Mouse (Mus musculus): Measurements from ENCODE around the gene Rims3. TPM values are rescaled to one million over a fixed set of nuclear protein-coding genes. Genes with fewer than 3 reads are reported as not detected.

Gene Rims3
- polyA plus RNA-seq, 1 experiment from 2014 or later, result 1.3 TPM

DNA sequence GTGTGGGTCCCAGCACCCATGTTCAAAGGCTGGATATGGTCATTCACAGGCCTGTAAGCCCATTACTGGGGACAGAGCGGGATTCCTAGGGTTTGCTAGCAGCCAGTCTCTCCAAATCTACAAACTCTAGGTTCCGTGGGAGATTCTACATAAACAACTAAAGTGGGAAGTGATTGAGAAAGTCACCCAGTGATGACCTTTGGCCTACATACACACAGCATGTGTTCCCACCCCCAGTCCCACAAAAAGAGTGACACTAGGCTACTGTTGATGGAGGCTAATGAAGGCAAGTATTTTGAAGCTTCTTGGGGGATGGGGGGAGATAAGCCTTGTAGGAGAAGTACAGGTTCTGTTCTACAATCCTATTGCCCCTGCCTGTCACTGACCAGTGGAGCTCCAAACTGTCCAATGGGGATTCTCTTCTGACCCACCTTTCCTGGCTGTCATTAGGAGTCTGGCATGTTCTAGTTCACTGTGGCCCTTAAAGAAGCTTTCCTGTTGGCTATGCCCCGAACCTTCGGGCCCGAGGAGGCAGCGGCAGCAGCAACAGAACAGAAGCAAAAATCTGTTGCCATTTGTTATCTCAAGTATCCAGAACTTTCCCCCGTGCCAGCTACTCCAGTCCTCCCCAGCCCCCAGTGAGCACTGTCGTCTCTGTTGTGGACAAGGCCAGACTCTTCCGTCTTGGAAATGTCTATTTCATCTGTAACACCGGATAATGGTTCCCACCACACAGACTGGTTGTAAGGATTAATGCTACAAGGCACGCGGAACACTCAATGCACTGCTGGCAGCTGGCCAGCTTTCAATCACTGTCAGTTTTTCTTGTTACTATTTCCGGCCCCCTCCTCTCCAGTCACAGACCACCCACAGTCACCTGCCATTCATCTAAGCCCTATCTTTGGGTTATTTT lies 30.8 kb downstream of the Rims3 start:
- no peak overlapping the region for H3K9ac ChIP-seq (ENCODE audit: low read length)
- H3K36me3 ChIP-seq (ENCODE audit: control insufficient read depth, insufficient read depth, low read length), result no peaks in the 10 kb centered on the region
- ATAC-seq (ENCODE audit: insufficient read depth, low FRiP score), result no peak
- no peaks in the 10 kb centered on the region for H3K9me3 ChIP-seq (replicated peaks; ENCODE audit: control insufficient read depth, low read length)
- 28% methylated on average over 13 of the region's 13 CpGs for WGBS
- H3K4me3 ChIP-seq (replicated peaks; ENCODE audit: low read length), result no peak overlapping the region
- no peaks in the 10 kb centered on the region for H3K27me3 ChIP-seq (ENCODE audit: control insufficient read depth, insufficient read depth, low read length)
- no peak overlapping the region for H3K4me2 ChIP-seq (ENCODE audit: low read depth, low read length)
- peaks cover 8% of the 10 kb centered on the region; the same call in 1 of the 2 replicates for H3K4me1 ChIP-seq (ENCODE audit: control insufficient read depth, insufficient read depth, low read length)
- no peak overlapping the region for H3K27ac ChIP-seq (ENCODE audit: low read length)

DNA sequence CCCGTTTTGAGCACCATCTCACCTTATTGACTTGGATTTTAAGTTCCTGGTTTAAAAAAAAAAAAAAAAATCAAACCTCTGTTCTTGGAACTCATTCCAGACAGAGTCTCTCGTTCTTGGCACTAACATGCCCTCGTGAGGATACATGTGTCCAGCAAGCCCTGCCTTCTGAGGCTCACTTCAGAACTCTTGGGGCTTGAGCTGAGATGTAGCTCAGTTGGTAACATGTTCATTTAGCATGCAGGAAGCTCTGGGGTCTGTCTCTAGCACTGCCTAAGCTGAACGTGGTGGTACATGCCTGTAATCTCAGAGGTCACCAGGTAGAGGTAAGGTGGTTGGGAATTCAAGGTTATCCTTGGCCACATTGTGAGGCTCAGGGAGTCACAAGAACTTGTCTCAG lies 31.5 kb downstream of the Rims3 start:
- Histone ChIP-seq H3K4me1 (ENCODE audit: control insufficient read depth, insufficient read depth, low read length) (peaks cover 12% of the 10 kb centered on the region; the same call in 1 of the 2 replicates), H3K9me3 (replicated peaks; ENCODE audit: control insufficient read depth, low read length) (no peaks in the 10 kb centered on the region), H3K4me3 (replicated peaks; ENCODE audit: low read length) (no peak overlapping the region), H3K4me2 (ENCODE audit: low read depth, low read length) (no peak overlapping the region), H3K9ac (ENCODE audit: low read length) (no peak overlapping the region), H3K27me3 (ENCODE audit: control insufficient read depth, insufficient read depth, low read length) (no peaks in the 10 kb centered on the region), H3K27ac (ENCODE audit: low read length) (no peak overlapping the region), H3K36me3 (ENCODE audit: control insufficient read depth, insufficient read depth, low read length) (no peaks in the 10 kb centered on the region)
- no peak for ATAC-seq (ENCODE audit: insufficient read depth, low FRiP score)
- 29% methylated on average over 4 of the region's 4 CpGs for WGBS

DNA sequence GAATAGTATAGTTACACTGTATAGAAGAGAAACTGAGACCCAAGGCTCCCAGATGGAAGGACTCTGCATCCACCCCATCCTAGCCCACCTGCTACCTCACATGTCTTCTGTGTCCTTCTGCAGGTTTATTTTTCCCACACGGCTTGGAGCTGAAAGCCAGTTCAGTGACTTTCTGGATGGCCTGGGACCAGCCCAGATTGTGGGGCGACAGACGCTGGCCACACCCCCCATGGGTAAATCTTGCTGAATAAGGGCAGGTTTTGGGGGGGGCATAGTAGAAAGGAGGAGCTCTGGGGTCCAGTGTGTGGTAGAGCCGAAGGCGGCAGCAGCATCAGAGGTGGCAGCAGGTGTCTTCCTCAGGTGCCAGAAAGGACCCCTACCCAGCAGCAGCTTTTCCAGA lies 32.2 kb downstream of the Rims3 start:
- no peak overlapping the region for H3K9ac ChIP-seq (ENCODE audit: low read length)
- H3K36me3 ChIP-seq (ENCODE audit: control insufficient read depth, insufficient read depth, low read length), result no peaks in the 10 kb centered on the region
- 78% methylated on average over 5 of the region's 5 CpGs for WGBS
- no peaks in the 10 kb centered on the region for H3K9me3 ChIP-seq (replicated peaks; ENCODE audit: control insufficient read depth, low read length)
- no peaks in the 10 kb centered on the region for H3K27me3 ChIP-seq (ENCODE audit: control insufficient read depth, insufficient read depth, low read length)
- no peak overlapping the region for H3K4me2 ChIP-seq (ENCODE audit: low read depth, low read length)
- no peak overlapping the region for H3K4me3 ChIP-seq (replicated peaks; ENCODE audit: low read length)
- peaks cover 12% of the 10 kb centered on the region; the same call in 1 of the 2 replicates for H3K4me1 ChIP-seq (ENCODE audit: control insufficient read depth, insufficient read depth, low read length)
- H3K27ac ChIP-seq (ENCODE audit: low read length), result no peak overlapping the region
- ATAC-seq (ENCODE audit: insufficient read depth, low FRiP score), result no peak

DNA sequence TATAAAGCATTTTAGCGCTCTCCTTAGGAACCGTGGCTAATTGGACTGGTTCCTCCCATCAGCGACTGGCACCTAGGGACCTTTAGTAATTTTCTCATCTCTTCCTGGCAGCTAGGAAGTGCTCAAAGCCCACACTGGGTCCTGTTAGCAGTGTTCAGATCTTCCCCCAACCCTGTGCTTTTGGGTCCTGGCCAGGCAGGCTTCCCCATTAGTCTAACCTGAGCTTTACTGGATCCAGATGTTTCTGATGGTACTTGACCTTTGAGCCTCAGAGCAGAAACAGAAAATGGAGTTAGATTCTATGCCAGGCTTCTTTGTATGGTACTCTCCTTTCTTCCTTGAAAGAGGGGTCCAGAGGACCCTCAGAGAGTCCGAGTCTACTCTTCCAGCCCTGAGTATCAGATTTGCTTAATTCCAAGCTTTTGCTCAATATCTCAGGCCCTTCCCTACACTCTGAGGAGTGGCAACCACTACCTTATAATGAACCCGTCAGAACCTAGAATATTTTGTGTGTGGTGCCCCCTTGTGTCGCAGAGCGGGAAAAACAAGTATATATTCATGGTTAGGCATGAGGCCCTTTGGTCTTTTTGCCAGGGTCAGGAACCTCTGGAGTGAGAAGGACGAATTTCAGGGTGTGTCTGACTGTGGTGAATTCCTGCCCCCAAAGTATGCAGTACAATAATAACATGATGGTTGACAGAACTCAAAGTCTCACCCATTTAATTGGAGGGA lies 32.9 kb downstream of the Rims3 start:
- ATAC-seq (ENCODE audit: insufficient read depth, low FRiP score), result no peak
- H3K27ac ChIP-seq (ENCODE audit: low read length), result no peak overlapping the region
- H3K9ac ChIP-seq (ENCODE audit: low read length), result no peak overlapping the region
- no peaks in the 10 kb centered on the region for H3K36me3 ChIP-seq (ENCODE audit: control insufficient read depth, insufficient read depth, low read length)
- peaks cover 12% of the 10 kb centered on the region; the same call in 1 of the 2 replicates for H3K4me1 ChIP-seq (ENCODE audit: control insufficient read depth, insufficient read depth, low read length)
- no peak overlapping the region for H3K4me2 ChIP-seq (ENCODE audit: low read depth, low read length)
- H3K4me3 ChIP-seq (replicated peaks; ENCODE audit: low read length), result no peak overlapping the region
- no peaks in the 10 kb centered on the region for H3K9me3 ChIP-seq (replicated peaks; ENCODE audit: control insufficient read depth, low read length)
- H3K27me3 ChIP-seq (ENCODE audit: control insufficient read depth, insufficient read depth, low read length), result no peaks in the 10 kb centered on the region
- 28% methylated on average over 8 of the region's 8 CpGs for WGBS

DNA sequence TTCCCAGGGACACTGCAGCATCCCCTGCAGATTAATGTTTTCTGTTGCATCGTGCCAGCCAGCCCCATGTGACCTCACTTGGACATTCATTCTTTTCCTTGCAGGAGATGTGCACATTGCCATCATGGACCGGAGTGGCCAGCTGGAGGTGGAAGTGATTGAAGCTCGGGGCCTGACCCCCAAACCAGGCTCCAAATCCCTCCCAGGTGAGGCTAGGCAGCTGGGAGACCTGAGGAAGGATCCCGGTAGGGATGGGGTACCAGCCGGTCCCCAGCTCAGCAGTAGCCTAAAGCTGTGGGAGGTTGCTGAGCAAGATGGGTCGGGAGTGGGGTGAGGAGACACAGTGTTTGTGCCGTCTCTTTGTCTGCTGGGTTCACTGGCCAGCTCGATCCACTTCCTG lies 34.3 kb downstream of the Rims3 start:
- Histone ChIP-seq H3K9ac (ENCODE audit: low read length) (no peak overlapping the region), H3K4me2 (ENCODE audit: low read depth, low read length) (no peak overlapping the region), H3K9me3 (replicated peaks; ENCODE audit: control insufficient read depth, low read length) (no peaks in the 10 kb centered on the region), H3K36me3 (ENCODE audit: control insufficient read depth, insufficient read depth, low read length) (no peaks in the 10 kb centered on the region), H3K4me1 (ENCODE audit: control insufficient read depth, insufficient read depth, low read length) (peaks cover 12% of the 10 kb centered on the region; the same call in 1 of the 2 replicates), H3K27ac (ENCODE audit: low read length) (no peak overlapping the region), H3K4me3 (replicated peaks; ENCODE audit: low read length) (no peak overlapping the region), H3K27me3 (ENCODE audit: control insufficient read depth, insufficient read depth, low read length) (no peaks in the 10 kb centered on the region)
- no peak for ATAC-seq (ENCODE audit: insufficient read depth, low FRiP score)
- WGBS, result 56% methylated on average over 8 of the region's 8 CpGs

DNA sequence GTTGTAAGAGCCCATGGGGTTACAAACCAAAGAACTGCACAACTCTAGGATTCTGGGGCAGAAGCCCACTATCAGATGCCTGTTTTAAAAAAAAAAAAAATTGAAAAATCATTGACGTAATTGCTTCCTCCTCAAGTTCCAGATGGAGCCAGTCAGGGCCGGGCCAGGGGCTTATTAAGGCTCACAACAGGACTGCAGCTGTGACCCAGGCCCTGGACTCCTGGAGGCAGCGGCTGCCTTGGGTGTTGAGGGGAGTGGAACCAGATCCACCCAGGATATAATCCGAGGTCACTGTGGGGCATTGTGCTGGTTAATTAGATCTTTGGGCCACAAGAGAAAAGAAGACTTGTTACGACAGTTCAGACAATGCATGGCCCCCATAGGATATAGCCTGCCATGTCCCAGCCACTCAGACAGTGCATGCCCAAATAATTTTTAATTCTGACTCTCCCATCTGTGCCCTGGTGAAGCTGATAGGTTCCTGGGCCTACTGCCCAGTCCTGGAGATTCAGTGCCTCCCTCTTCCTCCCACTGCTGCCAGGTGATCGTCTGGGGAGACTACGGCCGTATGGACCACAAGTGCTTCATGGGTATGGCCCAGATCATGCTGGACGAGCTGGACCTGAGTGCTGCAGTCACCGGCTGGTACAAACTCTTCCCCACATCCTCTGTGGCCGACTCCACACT lies 36.3 kb downstream of the Rims3 start:
- Histone ChIP-seq H3K27me3 (ENCODE audit: control insufficient read depth, insufficient read depth, low read length) (no peaks in the 10 kb centered on the region), H3K27ac (ENCODE audit: low read length) (no peak overlapping the region), H3K4me2 (ENCODE audit: low read depth, low read length) (no peak overlapping the region), H3K36me3 (ENCODE audit: control insufficient read depth, insufficient read depth, low read length) (no peaks in the 10 kb centered on the region), H3K4me1 (ENCODE audit: control insufficient read depth, insufficient read depth, low read length) (peaks cover 12% of the 10 kb centered on the region), H3K9ac (ENCODE audit: low read length) (no peak overlapping the region), H3K4me3 (replicated peaks; ENCODE audit: low read length) (no peak overlapping the region), H3K9me3 (replicated peaks; ENCODE audit: control insufficient read depth, low read length) (no peaks in the 10 kb centered on the region)
- WGBS, result 58% methylated on average over 11 of the region's 11 CpGs
- ATAC-seq (ENCODE audit: insufficient read depth, low FRiP score), result no peak

DNA sequence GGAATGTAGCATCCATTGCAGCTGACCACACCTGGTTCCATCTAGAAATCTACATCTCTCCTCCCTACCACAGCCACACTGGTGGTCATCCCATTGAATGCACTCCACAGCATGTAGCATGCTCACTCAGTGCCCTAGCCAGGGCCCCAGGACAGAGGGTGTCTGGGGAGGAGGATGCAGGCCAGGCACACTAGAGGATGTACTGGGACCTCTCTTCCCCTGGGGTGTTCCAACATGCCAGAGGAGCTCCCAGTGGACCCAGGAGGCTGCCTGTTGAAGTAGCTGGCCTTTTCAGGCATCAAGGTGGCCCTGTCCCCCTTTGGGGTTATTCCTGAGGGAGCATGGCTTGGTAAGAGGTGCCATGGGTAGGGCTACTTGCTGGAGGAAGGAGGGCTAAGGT lies 37.3 kb downstream of the Rims3 start:
- Histone ChIP-seq H3K36me3 (ENCODE audit: control insufficient read depth, insufficient read depth, low read length) (no peaks in the 10 kb centered on the region), H3K27ac (ENCODE audit: low read length) (no peak overlapping the region), H3K4me1 (ENCODE audit: control insufficient read depth, insufficient read depth, low read length) (peaks cover 9% of the 10 kb centered on the region; the same call in 1 of the 2 replicates), H3K27me3 (ENCODE audit: control insufficient read depth, insufficient read depth, low read length) (no peaks in the 10 kb centered on the region), H3K9ac (ENCODE audit: low read length) (no peak overlapping the region), H3K9me3 (replicated peaks; ENCODE audit: control insufficient read depth, low read length) (no peaks in the 10 kb centered on the region), H3K4me3 (replicated peaks; ENCODE audit: low read length) (no peak overlapping the region), H3K4me2 (ENCODE audit: low read depth, low read length) (no peak overlapping the region)
- ATAC-seq (ENCODE audit: insufficient read depth, low FRiP score), result no peak

DNA sequence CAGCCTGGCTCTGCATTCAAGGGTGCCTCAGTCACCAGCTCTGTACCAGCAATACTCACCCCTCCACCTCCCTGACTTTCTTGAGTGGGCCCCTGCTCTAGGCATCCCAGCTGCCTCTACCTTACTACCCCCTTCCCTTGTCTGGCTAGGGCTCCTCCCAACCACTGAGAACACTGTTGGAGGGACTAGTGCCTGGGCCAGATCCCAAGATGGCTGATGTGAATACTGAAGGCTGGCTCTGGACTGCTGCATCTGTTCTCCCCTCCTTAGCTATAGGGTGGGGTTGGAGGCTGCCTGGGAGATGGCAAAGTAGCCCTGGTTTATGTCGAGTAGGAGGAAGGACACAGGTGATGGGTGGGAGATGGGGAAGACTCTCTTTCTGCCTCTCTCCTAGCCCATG lies 37.9 kb downstream of the Rims3 start:
- 67% methylated on average over 1 of the region's 1 CpGs for WGBS
- no peaks in the 10 kb centered on the region for H3K27me3 ChIP-seq (ENCODE audit: control insufficient read depth, insufficient read depth, low read length)
- ATAC-seq (ENCODE audit: insufficient read depth, low FRiP score), result no peak
- H3K27ac ChIP-seq (ENCODE audit: low read length), result no peak overlapping the region
- H3K4me2 ChIP-seq (ENCODE audit: low read depth, low read length), result no peak overlapping the region
- no peak overlapping the region for H3K4me3 ChIP-seq (replicated peaks; ENCODE audit: low read length)
- no peaks in the 10 kb centered on the region for H3K36me3 ChIP-seq (ENCODE audit: control insufficient read depth, insufficient read depth, low read length)
- H3K9me3 ChIP-seq (replicated peaks; ENCODE audit: control insufficient read depth, low read length), result no peaks in the 10 kb centered on the region
- no peak overlapping the region for H3K9ac ChIP-seq (ENCODE audit: low read length)
- peaks cover 9% of the 10 kb centered on the region; the same call in 1 of the 2 replicates for H3K4me1 ChIP-seq (ENCODE audit: control insufficient read depth, insufficient read depth, low read length)

Measured in stomach, embryonic 16.5 days (tissue).